Mouse (Mus musculus) C3H10T1/2 (cell line): ENCODE data around the gene Lrrc9. TPM values are rescaled to one million over a fixed set of nuclear protein-coding genes. Genes with fewer than 3 reads are reported as not detected.

Experiments used
- polyA plus RNA-seq, 2 experiments: library from polyadenylated mRNA; unstranded; fragments of >200 nt; fragmentation: generic; extraction: Trizol; gene quantifications; one replicate each; pipeline ENCODE4 v1.2.1; 2012; ENCODE audit warnings: missing spikeins in 2 of 2

Gene Lrrc9
- polyA plus RNA-seq = not detected

DNA sequence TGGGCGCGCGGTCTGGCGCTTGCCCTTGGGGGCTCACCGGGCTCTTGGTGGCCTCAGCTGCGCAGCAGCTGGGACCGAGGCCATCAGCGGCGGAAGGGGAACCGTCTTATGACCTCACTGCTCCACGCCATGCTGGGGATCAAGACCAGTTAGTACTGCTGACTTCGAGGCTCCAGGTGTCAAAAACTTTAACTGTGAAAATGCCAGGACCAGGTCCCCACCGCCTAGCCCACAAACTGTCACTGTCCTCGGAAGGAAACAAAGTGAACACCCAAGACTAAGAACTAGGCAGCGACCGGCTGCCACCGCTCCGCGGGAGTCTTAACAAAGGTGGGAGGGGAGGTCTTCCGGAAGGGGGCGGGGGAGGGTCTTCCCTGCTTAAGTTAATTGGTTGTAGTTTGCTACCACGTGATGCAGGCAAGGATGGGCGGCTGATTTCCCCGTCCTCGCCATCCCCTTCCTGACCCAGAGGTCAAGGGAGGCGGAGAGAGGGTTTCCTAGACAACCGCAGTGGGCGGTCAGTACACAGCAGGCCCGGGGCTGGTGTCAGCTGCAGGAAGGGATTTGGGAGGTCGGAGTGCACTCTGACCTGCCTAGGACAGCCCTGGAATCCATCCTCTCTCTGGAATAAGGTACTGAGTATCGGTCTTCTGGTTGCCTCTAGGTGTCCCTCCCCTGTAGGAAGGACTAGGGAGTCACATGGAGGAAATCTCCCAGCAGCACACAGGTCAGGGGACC lies at the start of gene Lrrc9:
TSS of gene Lrrc9 (plus strand) at position 28 of the 738 bp plus-strand sequence.

DNA sequence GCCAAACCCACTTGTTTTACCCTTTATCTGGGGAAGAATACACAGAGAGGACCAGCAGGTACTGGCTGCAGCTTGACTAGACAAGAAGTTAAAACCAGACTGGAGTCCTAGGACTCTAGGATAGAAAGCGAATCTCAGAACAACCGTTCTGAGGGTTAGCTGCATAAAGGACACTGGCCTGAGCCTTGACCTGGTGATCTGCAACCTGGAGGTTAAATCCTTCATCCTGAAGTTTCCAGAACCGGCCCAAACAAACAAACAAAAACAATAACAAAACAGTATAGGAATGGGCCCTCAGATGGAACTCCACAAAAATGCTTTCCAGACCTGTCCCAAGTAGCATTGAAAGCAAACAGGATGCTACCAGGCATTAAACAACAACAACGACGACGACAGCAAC lies 32.7 kb upstream of the Lrrc9 start, which contains the start of gene Rtn1:
TSS of gene Rtn1 (minus strand) at position 101 of the 400 bp plus-strand sequence.

DNA sequence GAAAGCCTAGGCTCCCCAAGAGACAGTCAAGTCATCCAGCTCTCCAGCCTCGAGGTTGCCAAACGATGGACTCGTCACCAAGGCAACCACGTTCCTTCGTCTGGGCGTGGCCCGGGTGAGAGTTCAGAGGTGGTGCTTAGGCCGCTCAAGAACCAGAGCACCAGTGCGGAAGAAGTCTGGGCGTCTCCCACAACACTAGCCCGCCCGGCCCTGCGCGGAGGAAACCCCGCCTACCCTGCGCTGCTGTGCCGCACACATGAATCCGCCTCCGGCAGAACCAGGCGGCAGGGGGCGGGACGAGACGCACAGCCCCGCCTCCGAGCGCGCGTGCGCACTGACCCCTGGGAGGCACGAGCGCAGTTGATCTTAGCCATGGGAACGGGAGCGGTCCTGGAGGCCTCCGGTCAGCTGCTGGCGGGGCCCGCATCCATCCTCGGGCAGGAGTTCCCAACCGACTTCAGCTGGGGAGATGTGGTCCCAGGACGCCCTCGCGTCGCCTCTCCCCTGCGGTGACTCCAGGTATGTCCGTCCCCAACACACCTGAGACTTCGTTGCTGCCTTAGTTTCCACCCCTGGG lies 94.4 kb downstream of the Lrrc9 start, which contains the start of gene Pcnx4:
TSS of gene Pcnx4 (plus strand) at position 363 of the 577 bp plus-strand sequence.

Other genes with a start within 250 kb of the Lrrc9 start
- under 1 TPM in 1 of 2 experiments, not detected in 1; 0.01 TPM for gene Rtn1, start 32.8 kb upstream of the Lrrc9 start, polyA plus RNA-seq
- gene Pcnx4, start 94.5 kb downstream of the Lrrc9 start, polyA plus RNA-seq = 1 to 10 TPM; 1.6 to 3.6 TPM
- gene Gm4756, start 207.8 kb downstream of the Lrrc9 start, polyA plus RNA-seq = not detected
- gene Dhrs7, start 223.0 kb downstream of the Lrrc9 start, polyA plus RNA-seq = 10 to 100 TPM in 1 of 2 experiments, 1 to 10 TPM in 1; 9.0 to 54.1 TPM